Mouse (Mus musculus): Measurements from ENCODE around the gene Olfr569. TPM values are rescaled to one million over a fixed set of nuclear protein-coding genes. Genes with fewer than 3 reads are reported as not detected.

Olfr569 gene
- polyA plus RNA-seq (2015; fragmentation: Nextera tagmentation; extraction: Ambion mirVana) = not detected in 2 replicates

DNA sequence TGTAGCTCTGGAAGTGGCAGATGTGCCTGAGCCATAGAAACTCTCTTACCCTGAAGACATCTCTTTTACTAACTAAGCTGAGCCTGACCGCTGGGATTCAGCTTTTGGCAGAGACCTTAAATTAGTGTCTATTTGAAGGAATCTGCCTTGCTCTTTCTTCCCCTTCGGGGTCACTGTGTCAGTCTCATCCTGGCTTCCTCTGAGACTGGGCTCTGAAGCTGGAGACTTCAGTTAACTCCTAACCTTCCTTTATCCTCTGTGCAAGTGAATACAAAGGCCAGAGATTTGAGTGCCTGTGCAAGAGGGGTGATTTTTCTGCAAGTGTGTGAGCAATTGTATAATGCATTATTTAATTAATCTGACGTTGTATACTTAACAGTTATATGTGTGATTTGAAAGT is at the start of gene Olfr569:
Gene Olfr569 (minus strand): TSS at position 101 of the 400 bp plus-strand sequence.
- 62% methylated on average over 3 of the region's 3 CpGs for WGBS
- Histone ChIP-seq H3K4me3 (replicated peaks) (no peak within 1 kb of the TSS), H3K27ac (no peak within 1 kb of the TSS), H3K36me3 (no peaks in the 10 kb centered on the region), H3K9me3 (no peaks in the 10 kb centered on the region), H3K4me2 (replicated peaks) (no peak within 1 kb of the TSS), H3K27me3 (replicated peaks) (no peaks in the 10 kb centered on the region), H3K9ac (no peak within 1 kb of the TSS), H3K4me1 (replicated peaks) (no peaks in the 10 kb centered on the region)
- no peak for ATAC-seq

DNA sequence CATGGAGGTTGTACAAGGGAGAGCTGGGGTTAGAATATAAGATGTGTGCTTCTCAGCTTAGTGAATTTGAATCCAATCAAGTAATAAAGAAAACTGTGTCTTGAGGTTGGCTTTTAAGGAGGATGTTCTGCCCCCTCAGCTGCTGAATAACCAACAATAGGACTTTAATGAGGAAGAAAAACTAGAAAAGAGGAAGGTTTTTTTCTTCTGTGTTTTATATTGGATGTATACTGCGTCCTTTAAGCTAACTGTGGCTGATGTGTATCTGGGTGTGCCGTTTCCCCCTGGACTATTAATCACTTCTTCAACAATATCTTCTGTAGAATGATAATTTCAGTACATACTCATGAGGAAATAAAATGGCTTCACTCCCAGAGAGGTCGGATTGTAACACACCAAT is 36.4 kb upstream of the Olfr569 start:
- Histone ChIP-seq H3K27ac (no peak overlapping the region), H3K9ac (no peak overlapping the region), H3K4me2 (replicated peaks) (no peak overlapping the region), H3K4me3 (replicated peaks) (no peak overlapping the region), H3K36me3 (no peaks in the 10 kb centered on the region), H3K27me3 (replicated peaks) (no peaks in the 10 kb centered on the region), H3K9me3 (no peaks in the 10 kb centered on the region), H3K4me1 (replicated peaks) (no peaks in the 10 kb centered on the region)
- 72% methylated on average over 3 of the region's 3 CpGs for WGBS
- ATAC-seq = no peak

DNA sequence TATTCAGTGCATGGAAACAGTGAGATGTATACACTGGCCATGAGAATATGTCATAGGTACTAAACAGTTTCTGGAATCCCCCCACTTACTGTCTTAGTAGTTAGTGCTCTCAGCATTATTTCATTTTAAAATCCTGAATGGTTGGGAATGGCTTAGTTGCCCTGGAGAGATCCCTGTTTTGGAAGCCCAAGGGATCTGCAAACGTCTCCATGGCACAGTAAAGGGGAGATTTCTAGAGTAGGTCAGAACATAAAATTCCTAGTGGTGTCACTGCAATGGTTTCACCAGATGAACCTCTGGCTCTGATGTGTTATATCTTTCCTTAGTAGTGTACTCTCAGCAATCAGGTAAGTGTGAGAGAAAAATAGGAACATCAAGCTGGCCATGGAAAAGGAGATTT is 33.4 kb upstream of the Olfr569 start, which contains the start of gene Olfr572:
Gene Olfr572 (plus strand): TSS at position 301 of the 400 bp plus-strand sequence.
- Histone ChIP-seq H3K36me3 (no peaks in the 10 kb centered on the region), H3K27ac (no peak within 1 kb of the TSS), H3K9me3 (no peaks in the 10 kb centered on the region), H3K4me2 (replicated peaks) (no peak within 1 kb of the TSS), H3K4me1 (replicated peaks) (no peaks in the 10 kb centered on the region), H3K27me3 (replicated peaks) (no peaks in the 10 kb centered on the region), H3K9ac (no peak within 1 kb of the TSS), H3K4me3 (replicated peaks) (no peak within 1 kb of the TSS)
- WGBS = 52% methylated on average over 1 of the region's 1 CpGs
- ATAC-seq = no peak

DNA sequence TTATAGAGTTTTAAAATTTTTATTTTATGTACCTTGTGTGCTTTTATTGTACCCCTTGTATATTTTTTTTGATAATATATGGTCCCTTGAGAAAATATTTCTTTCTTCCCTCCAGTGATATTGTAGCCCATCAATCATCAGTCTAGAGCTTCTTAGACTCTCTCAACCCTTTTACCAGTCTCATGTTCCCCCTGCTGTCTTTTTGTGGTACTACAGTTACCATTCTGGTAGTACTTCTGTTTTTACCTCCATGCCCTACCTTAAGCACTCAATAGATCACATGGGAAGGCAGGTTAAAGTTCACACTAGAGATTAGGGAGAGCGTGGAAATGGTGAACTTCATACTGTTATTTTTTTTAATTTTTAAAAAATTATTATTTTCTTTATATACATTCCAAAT is 28.9 kb upstream of the Olfr569 start:
- no peaks in the 10 kb centered on the region for H3K36me3 ChIP-seq
- no peak overlapping the region for H3K4me3 ChIP-seq (replicated peaks)
- no peak overlapping the region for H3K9ac ChIP-seq
- no peak overlapping the region for H3K4me2 ChIP-seq (replicated peaks)
- no peaks in the 10 kb centered on the region for H3K4me1 ChIP-seq (replicated peaks)
- no peaks in the 10 kb centered on the region for H3K9me3 ChIP-seq
- no peak overlapping the region for H3K27ac ChIP-seq
- 3% methylated on average over 1 of the region's 1 CpGs for WGBS
- no peaks in the 10 kb centered on the region for H3K27me3 ChIP-seq (replicated peaks)
- peak; percentile 70 for ATAC-seq

DNA sequence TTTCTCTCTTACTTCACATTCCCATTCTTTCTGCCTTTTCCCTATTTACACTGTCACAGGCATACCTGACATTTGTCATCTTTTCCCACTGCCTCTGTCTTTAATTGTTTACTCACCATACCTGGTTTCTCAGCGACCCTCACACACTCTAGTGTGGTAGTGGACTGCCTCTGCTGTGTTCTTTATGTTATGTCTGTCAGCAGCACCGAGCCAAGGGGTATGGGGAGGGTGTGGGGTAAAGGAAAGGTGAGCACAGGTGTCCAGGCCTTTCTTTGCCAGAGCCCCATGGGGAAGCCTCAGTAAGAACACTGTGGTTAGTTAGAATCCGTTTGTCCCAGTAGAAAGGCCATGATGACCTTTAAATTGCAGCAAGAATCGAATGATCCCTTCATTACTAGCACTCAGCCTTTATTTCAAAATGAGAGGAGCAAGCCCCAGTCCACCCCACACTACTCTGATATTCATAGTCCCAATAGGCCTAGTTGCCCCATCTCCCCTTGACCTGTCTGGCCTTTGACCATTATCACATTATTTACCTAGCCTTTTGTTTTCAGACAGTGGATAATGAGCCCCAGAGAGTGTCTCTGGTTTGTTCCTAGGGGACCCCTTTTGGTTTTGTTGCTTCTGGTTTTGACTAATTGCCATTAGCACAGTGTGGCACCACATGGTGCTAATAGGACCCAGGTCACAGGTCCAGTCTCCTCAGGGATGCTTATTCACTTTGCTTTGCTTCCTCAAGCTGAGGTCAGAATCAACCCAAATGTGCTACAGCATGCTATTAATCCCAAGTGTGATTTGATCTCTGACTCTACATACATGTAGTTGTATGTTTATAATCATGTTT is 26.6 kb upstream of the Olfr569 start, which contains the start of gene Olfr571:
Gene Olfr571 (minus strand): TSS at position 505 of the 844 bp plus-strand sequence.
- Histone ChIP-seq H3K27ac (no peak within 1 kb of the TSS), H3K4me1 (replicated peaks) (no peaks in the 10 kb centered on the region), H3K9me3 (no peaks in the 10 kb centered on the region), H3K9ac (no peak within 1 kb of the TSS), H3K4me3 (replicated peaks) (no peak within 1 kb of the TSS), H3K36me3 (no peaks in the 10 kb centered on the region), H3K27me3 (replicated peaks) (no peaks in the 10 kb centered on the region), H3K4me2 (replicated peaks) (no peak within 1 kb of the TSS)
- 60% methylated on average over 4 of the region's 4 CpGs for WGBS
- ATAC-seq = no peak

DNA sequence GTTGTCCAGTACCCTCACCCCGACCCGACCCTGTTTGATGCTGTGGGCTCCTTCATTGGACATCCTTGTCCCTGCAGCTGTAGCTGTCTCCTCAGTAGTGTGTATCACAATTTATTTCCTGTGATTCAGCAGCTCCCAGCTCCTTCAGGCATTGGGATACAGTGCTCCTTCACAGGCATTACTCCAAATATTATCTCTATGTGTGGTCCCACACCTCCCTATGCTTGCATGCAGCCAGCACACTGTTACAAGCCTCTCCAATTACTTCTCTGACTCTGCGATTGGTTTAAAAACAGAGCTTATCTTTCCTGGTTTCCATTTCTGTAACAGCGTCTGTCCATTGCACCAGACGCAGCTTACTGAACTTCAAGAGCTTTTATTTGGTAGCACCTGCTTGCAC is 25.7 kb upstream of the Olfr569 start:
- H3K9me3 ChIP-seq = no peaks in the 10 kb centered on the region
- no peak overlapping the region for H3K4me2 ChIP-seq (replicated peaks)
- no peak for ATAC-seq
- H3K9ac ChIP-seq = no peak overlapping the region
- no peak overlapping the region for H3K27ac ChIP-seq
- H3K4me1 ChIP-seq (replicated peaks) = no peaks in the 10 kb centered on the region
- 47% methylated on average over 5 of the region's 5 CpGs for WGBS
- H3K4me3 ChIP-seq (replicated peaks) = no peak overlapping the region
- H3K27me3 ChIP-seq (replicated peaks) = no peaks in the 10 kb centered on the region
- H3K36me3 ChIP-seq = no peaks in the 10 kb centered on the region

DNA sequence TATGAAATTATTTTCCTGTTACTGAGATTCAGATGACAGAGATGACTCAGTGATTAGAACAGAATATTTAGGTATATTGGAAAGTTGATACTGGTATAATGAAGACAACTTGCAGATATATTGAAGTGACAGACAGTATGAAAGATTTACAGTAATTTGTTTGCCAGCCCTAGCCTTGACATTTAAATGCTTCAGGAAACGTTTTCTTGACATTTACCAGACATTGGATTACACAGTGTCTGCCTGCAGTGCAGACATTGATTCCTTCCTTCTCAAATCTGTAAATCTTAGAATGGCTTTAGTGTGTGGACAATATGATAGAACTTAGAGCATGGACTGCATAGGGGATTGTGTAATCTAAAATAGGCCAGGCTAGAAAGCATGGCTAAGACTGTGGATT is 24.6 kb upstream of the Olfr569 start:
- WGBS = 17% methylated on average over 1 of the region's 1 CpGs
- Histone ChIP-seq H3K9ac (no peak overlapping the region), H3K36me3 (no peaks in the 10 kb centered on the region), H3K27ac (no peak overlapping the region), H3K4me1 (replicated peaks) (no peaks in the 10 kb centered on the region), H3K27me3 (replicated peaks) (no peaks in the 10 kb centered on the region), H3K4me2 (replicated peaks) (no peak overlapping the region), H3K4me3 (replicated peaks) (no peak overlapping the region), H3K9me3 (no peaks in the 10 kb centered on the region)
- no peak for ATAC-seq

DNA sequence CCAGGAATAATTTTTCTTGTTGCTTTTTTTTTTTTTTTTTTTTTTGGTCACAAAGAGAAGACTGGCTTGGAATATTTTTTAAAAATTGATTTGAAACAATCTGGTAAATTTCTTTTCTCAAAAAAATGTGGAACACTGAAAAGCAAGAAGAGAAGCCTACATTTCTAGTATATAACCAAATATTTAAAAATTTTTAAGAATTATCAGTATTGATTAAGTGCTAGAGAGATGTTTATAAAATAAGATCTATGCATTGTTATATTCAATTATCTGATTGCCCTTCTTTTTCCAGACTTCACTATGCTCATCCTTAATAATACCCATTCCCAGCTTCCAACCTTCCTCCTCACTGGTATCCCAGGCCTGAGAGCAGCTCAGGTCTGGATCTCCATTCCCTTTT is 13.9 kb downstream of the Olfr569 start, which contains the start of gene Olfr568:
Gene Olfr568 (plus strand): TSS at position 301 of the 400 bp plus-strand sequence.
- H3K4me2 ChIP-seq (replicated peaks) = no peak within 1 kb of the TSS

DNA sequence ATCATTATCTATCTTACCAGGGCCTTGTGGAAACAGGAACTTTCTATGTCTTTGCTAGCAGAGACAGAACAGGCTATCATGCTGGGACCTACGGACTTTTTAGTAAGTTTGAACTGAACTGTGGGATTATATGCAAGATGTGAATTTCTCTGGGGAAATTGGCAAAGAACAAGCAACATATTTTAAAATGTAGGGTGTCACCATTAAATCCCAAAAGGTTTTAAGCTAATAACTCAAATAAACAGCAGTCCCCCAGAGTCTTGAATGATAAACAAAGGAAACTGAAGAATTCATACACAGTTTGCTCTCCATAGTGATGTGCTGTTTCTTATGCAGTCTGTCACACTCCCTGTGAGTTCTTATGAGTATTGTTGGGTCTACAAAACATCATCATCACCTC is 32.0 kb downstream of the Olfr569 start, which contains the start of gene Olfr566:
Gene Olfr566 (minus strand): TSS at position 101 of the 400 bp plus-strand sequence.
- Histone ChIP-seq H3K27ac (no peak within 1 kb of the TSS), H3K9ac (no peak within 1 kb of the TSS), H3K36me3 (no peaks in the 10 kb centered on the region), H3K27me3 (replicated peaks) (no peaks in the 10 kb centered on the region), H3K4me3 (replicated peaks) (no peak within 1 kb of the TSS), H3K9me3 (no peaks in the 10 kb centered on the region), H3K4me1 (replicated peaks) (no peaks in the 10 kb centered on the region), H3K4me2 (replicated peaks) (no peak within 1 kb of the TSS)
- WGBS = 70% methylated on average over 1 of the region's 1 CpGs
- no peak for ATAC-seq

More for the DNA sequence above, 13.9 kb downstream of the Olfr569 start, which contains the start of gene Olfr568:
- H3K4me3 ChIP-seq (replicated peaks) = no peak within 1 kb of the TSS
- no peaks in the 10 kb centered on the region for H3K4me1 ChIP-seq (replicated peaks)
- ATAC-seq = no peak
- no peak within 1 kb of the TSS for H3K9ac ChIP-seq
- no peaks in the 10 kb centered on the region for H3K36me3 ChIP-seq
- H3K27ac ChIP-seq = no peak within 1 kb of the TSS
- no peaks in the 10 kb centered on the region for H3K9me3 ChIP-seq
- H3K27me3 ChIP-seq (replicated peaks) = no peaks in the 10 kb centered on the region

DNA sequence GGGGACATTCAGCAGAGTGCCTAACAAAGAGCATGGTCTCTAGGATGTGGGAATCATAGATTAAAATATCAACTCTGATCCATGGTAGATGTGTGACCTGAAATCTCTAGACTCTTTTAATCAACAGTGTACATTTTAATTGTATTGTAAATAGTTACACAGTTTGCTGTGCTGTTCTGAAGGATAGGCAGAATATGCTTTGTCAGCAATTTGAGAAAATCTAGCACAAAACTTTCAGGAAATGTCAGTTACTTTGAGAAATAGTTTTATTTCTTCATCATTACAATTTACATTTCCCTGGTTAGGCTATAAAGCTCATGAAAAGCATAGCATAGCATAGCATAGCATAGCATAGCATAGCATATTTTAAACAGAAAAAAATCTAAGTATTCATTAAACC is 34.9 kb downstream of the Olfr569 start:
- no peaks in the 10 kb centered on the region for H3K36me3 ChIP-seq
- no peak overlapping the region for H3K4me2 ChIP-seq (replicated peaks)
- H3K27ac ChIP-seq = no peak overlapping the region
- no peak overlapping the region for H3K9ac ChIP-seq
- no peaks in the 10 kb centered on the region for H3K9me3 ChIP-seq
- H3K27me3 ChIP-seq (replicated peaks) = no peaks in the 10 kb centered on the region
- ATAC-seq = no peak
- H3K4me3 ChIP-seq (replicated peaks) = no peak overlapping the region
- no peaks in the 10 kb centered on the region for H3K4me1 ChIP-seq (replicated peaks)

Other genes starting within 250 kb of the Olfr569 start
- not detected in 2 replicates for gene Olfr555, start 232.1 kb downstream of the Olfr569 start, polyA plus RNA-seq (2015; fragmentation: Nextera tagmentation; extraction: Ambion mirVana)
- not detected in 2 replicates for gene Olfr556, start 226.0 kb downstream of the Olfr569 start, polyA plus RNA-seq (2015; fragmentation: Nextera tagmentation; extraction: Ambion mirVana)
- gene Trim68, start 203.6 kb downstream of the Olfr569 start, polyA plus RNA-seq (2015; fragmentation: Nextera tagmentation; extraction: Ambion mirVana) = 11.0 and 11.6 TPM in 2 replicates
- gene Olfr557, start 195.0 kb downstream of the Olfr569 start, polyA plus RNA-seq (2015; fragmentation: Nextera tagmentation; extraction: Ambion mirVana) = not detected in 2 replicates
- gene Olfr558, start 188.7 kb downstream of the Olfr569 start, polyA plus RNA-seq (2015; fragmentation: Nextera tagmentation; extraction: Ambion mirVana) = 0.20 and 0.28 TPM in 2 replicates
- gene Olfr33, start 171.8 kb downstream of the Olfr569 start, polyA plus RNA-seq (2015; fragmentation: Nextera tagmentation; extraction: Ambion mirVana) = not detected in 2 replicates
- not detected in 2 replicates for gene Olfr559, start 163.4 kb downstream of the Olfr569 start, polyA plus RNA-seq (2015; fragmentation: Nextera tagmentation; extraction: Ambion mirVana)
- not detected in 2 replicates for gene Olfr560, start 131.5 kb downstream of the Olfr569 start, polyA plus RNA-seq (2015; fragmentation: Nextera tagmentation; extraction: Ambion mirVana)
- gene Olfr78, start 131.4 kb downstream of the Olfr569 start, polyA plus RNA-seq (2015; fragmentation: Nextera tagmentation; extraction: Ambion mirVana) = 0.40 and 0.55 TPM in 2 replicates
- not detected in 2 replicates for gene Olfr561, start 119.7 kb downstream of the Olfr569 start, polyA plus RNA-seq (2015; fragmentation: Nextera tagmentation; extraction: Ambion mirVana)
- not detected in 2 replicates for gene Olfr564, start 87.4 kb downstream of the Olfr569 start, polyA plus RNA-seq (2015; fragmentation: Nextera tagmentation; extraction: Ambion mirVana)
- gene Olfr566, start 32.1 kb downstream of the Olfr569 start, polyA plus RNA-seq (2015; fragmentation: Nextera tagmentation; extraction: Ambion mirVana) = not detected in 2 replicates
- gene Olfr568, start 13.8 kb downstream of the Olfr569 start, polyA plus RNA-seq (2015; fragmentation: Nextera tagmentation; extraction: Ambion mirVana) = not detected in 2 replicates
- not detected in 2 replicates for gene Olfr570, start 3.7 kb upstream of the Olfr569 start, polyA plus RNA-seq (2015; fragmentation: Nextera tagmentation; extraction: Ambion mirVana)
- not detected in 2 replicates for gene Olfr571, start 26.7 kb upstream of the Olfr569 start, polyA plus RNA-seq (2015; fragmentation: Nextera tagmentation; extraction: Ambion mirVana)
- gene Olfr572, start 33.5 kb upstream of the Olfr569 start, polyA plus RNA-seq (2015; fragmentation: Nextera tagmentation; extraction: Ambion mirVana) = not detected in 2 replicates
- not detected in 2 replicates for gene Olfr573-ps1, start 51.7 kb upstream of the Olfr569 start, polyA plus RNA-seq (2015; fragmentation: Nextera tagmentation; extraction: Ambion mirVana)
- not detected in 2 replicates for gene Olfr574, start 57.6 kb upstream of the Olfr569 start, polyA plus RNA-seq (2015; fragmentation: Nextera tagmentation; extraction: Ambion mirVana)
- not detected in 2 replicates for gene Olfr575, start 67.9 kb upstream of the Olfr569 start, polyA plus RNA-seq (2015; fragmentation: Nextera tagmentation; extraction: Ambion mirVana)
- gene Olfr576, start 71.8 kb upstream of the Olfr569 start, polyA plus RNA-seq (2015; fragmentation: Nextera tagmentation; extraction: Ambion mirVana) = not detected in 2 replicates
- gene Olfr577, start 85.1 kb upstream of the Olfr569 start, polyA plus RNA-seq (2015; fragmentation: Nextera tagmentation; extraction: Ambion mirVana) = not detected in 2 replicates
- gene Olfr578, start 98.4 kb upstream of the Olfr569 start, polyA plus RNA-seq (2015; fragmentation: Nextera tagmentation; extraction: Ambion mirVana) = not detected in 2 replicates
- gene Olfr582, start 147.1 kb upstream of the Olfr569 start, polyA plus RNA-seq (2015; fragmentation: Nextera tagmentation; extraction: Ambion mirVana) = not detected in 2 replicates
- gene Olfr583, start 160.4 kb upstream of the Olfr569 start, polyA plus RNA-seq (2015; fragmentation: Nextera tagmentation; extraction: Ambion mirVana) = not detected in 2 replicates
- not detected in 2 replicates for gene Olfr584, start 191.0 kb upstream of the Olfr569 start, polyA plus RNA-seq (2015; fragmentation: Nextera tagmentation; extraction: Ambion mirVana)
- not detected in 2 replicates for gene Olfr585, start 206.8 kb upstream of the Olfr569 start, polyA plus RNA-seq (2015; fragmentation: Nextera tagmentation; extraction: Ambion mirVana)
- not detected in 2 replicates for gene Olfr586, start 234.8 kb upstream of the Olfr569 start, polyA plus RNA-seq (2015; fragmentation: Nextera tagmentation; extraction: Ambion mirVana)
- not detected in 2 replicates for gene Olfr588-ps1, start 250.0 kb upstream of the Olfr569 start, polyA plus RNA-seq (2015; fragmentation: Nextera tagmentation; extraction: Ambion mirVana)

All from intestine, embryonic 15.5 days (tissue).